Mouse (Mus musculus): ENCODE measurements around the gene Dap.

GRCm38 (mm10) chr15:31299258-31299917 lies 75.3 kb downstream of the Dap start:
- TF ChIP-seq CTCF (conservative IDR thresholded peaks at IDR 0.05 in 1 of 2, IDR thresholded peaks at IDR 0.05 in 1 of 2; ENCODE audit: low read depth in 2 of 2, low read length in 2 of 2) (no peak), CHD1 (IDR thresholded peaks at IDR 0.05; ENCODE audit: low read depth, low read length) (no peak), POLR2A (IDR thresholded peaks at IDR 0.05; ENCODE audit: low read depth, low read length) (no peak), MAX (IDR thresholded peaks at IDR 0.05; ENCODE audit: low read length) (no peak), RCOR1 (conservative IDR thresholded peaks at IDR 0.05; ENCODE audit: low read depth, low read length) (no peak), ELF1 (IDR thresholded peaks at IDR 0.05; ENCODE audit: low read depth, low read length) (no peak), ZC3H11A (IDR thresholded peaks at IDR 0.05; ENCODE audit: low read depth, low read length) (no peak), E2F4 (IDR thresholded peaks at IDR 0.05; ENCODE audit: insufficient replicate concordance, low read depth, low read length) (no peak)

Measured in CH12.LX (cell line).